Mouse (Mus musculus): ENCODE measurements around the gene Zfpm1.

Zfpm1 gene

GRCm38 (mm10) chr8:122282035-122282358 is at the start of gene Zfpm1:
Gene Zfpm1, plus strand, starts transcription at chr8:122282141.
- DNase-seq: no peak

- no peak for DNase-seq
Measured at GRCm38 (mm10) chr8:122234055-122234454, 47.9 kb upstream of the Zfpm1 start.

GRCm38 (mm10) chr8:122236521-122236920 is 45.4 kb upstream of the Zfpm1 start:
- DNase-seq: no peak

- no peak for DNase-seq
Measured at GRCm38 (mm10) chr8:122238225-122238624, 43.7 kb upstream of the Zfpm1 start.

GRCm38 (mm10) chr8:122238731-122239130 is 43.2 kb upstream of the Zfpm1 start:
- DNase-seq: no peak

- no peak for DNase-seq
Measured at GRCm38 (mm10) chr8:122240241-122241026, 41.5 kb upstream of the Zfpm1 start.

- DNase-seq: no peak
Measured at GRCm38 (mm10) chr8:122243310-122243709, 38.6 kb upstream of the Zfpm1 start.

- DNase-seq: no peak
Measured at GRCm38 (mm10) chr8:122245161-122245560, 36.8 kb upstream of the Zfpm1 start.

GRCm38 (mm10) chr8:122246257-122247211 is 35.4 kb upstream of the Zfpm1 start:
- DNase-seq: no peak

- DNase-seq: no peak
Measured at GRCm38 (mm10) chr8:122251739-122252138, 30.2 kb upstream of the Zfpm1 start.

GRCm38 (mm10) chr8:122252366-122252765 is 29.6 kb upstream of the Zfpm1 start:
- DNase-seq: no peak

- DNase-seq: peak; percentile 39
Measured at GRCm38 (mm10) chr8:122259351-122259750, 22.6 kb upstream of the Zfpm1 start.

- DNase-seq: no peak
Measured at GRCm38 (mm10) chr8:122260755-122261154, 21.2 kb upstream of the Zfpm1 start.

GRCm38 (mm10) chr8:122262835-122263234 is 19.1 kb upstream of the Zfpm1 start:
- DNase-seq: no peak

GRCm38 (mm10) chr8:122264243-122264642 is 17.7 kb upstream of the Zfpm1 start:
- peak; percentile 39 for DNase-seq

- DNase-seq: no peak
Measured at GRCm38 (mm10) chr8:122265522-122265921, 16.4 kb upstream of the Zfpm1 start.

GRCm38 (mm10) chr8:122266867-122267266 is 15.1 kb upstream of the Zfpm1 start:
- no peak for DNase-seq

GRCm38 (mm10) chr8:122268861-122269260 is 13.1 kb upstream of the Zfpm1 start:
- DNase-seq: peak; percentile 19

GRCm38 (mm10) chr8:122269404-122269803 is 12.5 kb upstream of the Zfpm1 start:
- DNase-seq: peak; percentile 84

- no peak for DNase-seq
Measured at GRCm38 (mm10) chr8:122270555-122270954, 11.4 kb upstream of the Zfpm1 start.

GRCm38 (mm10) chr8:122273152-122273551 is 8.8 kb upstream of the Zfpm1 start:
- DNase-seq: peak; percentile 68

GRCm38 (mm10) chr8:122273826-122274225 is 8.1 kb upstream of the Zfpm1 start:
- DNase-seq: no peak

GRCm38 (mm10) chr8:122274651-122275391 is 7.1 kb upstream of the Zfpm1 start:
- DNase-seq: no peak
